Mouse (Mus musculus): ENCODE results near the gene Aldh16a1. TPM values are rescaled to one million over a fixed set of nuclear protein-coding genes. Genes with fewer than 3 reads are reported as not detected.

Gene Aldh16a1
- polyA plus RNA-seq, 1 experiment from 2014 or later, result 26.7 TPM

DNA sequence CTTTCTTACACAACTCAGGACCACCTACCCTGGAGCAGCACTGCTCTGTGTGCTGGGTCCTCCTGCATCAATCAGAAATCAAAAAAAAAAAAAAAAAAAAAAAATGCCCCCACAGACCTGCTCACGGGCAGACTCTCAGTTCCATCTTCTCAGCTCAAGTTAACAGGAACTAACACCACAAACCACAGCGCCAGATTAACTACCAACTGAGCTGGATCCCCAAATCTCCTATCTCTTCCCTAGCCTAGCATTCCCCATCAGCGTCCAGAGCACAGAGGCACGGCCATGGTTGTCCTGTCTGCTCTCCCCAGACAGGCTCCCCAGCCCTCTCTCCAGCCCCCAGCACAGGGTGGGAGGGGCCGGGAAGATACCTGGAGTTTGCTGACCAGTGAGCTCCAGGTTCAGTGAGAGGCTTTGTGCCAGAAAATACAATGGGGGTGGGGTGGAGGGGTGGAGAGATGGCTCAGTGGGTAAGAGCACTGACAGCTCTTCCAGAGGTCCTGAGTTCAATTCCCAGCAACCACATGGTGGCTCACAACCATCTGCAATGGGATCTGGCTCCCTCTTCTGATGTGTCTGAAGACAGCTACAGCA, 47.2 kb downstream of the Aldh16a1 start:
- 57% methylated on average over 5 of the region's 5 CpGs for WGBS
- H3K9me3 ChIP-seq (ENCODE audit: low read length), result no peaks in the 10 kb centered on the region
- TF ChIP-seq EP300 (IDR thresholded peaks at IDR 0.05) (no peak), CTCF (IDR thresholded peaks at IDR 0.05) (no peak)
- H3K27me3 ChIP-seq (replicated peaks; ENCODE audit: insufficient read depth, low read length), result no peaks in the 10 kb centered on the region
- no peaks in the 10 kb centered on the region for H3K36me3 ChIP-seq (ENCODE audit: insufficient read depth, low read length)
- no peak overlapping the region for H3K4me3 ChIP-seq (ENCODE audit: low read depth, low read length)
- no peak overlapping the region for H3K9ac ChIP-seq (replicated peaks; ENCODE audit: low read depth)
- ATAC-seq (no peak), DNase-seq (ENCODE audit: low spot score) (no peak)
- H3K27ac ChIP-seq (ENCODE audit: low read length), result no peak overlapping the region
- H3K4me2 ChIP-seq (replicated peaks; ENCODE audit: low read depth, low read length), result no peak overlapping the region
- peaks cover 4% of the 10 kb centered on the region; the same call in 1 of the 2 replicates for H3K4me1 ChIP-seq (ENCODE audit: insufficient read depth, low read depth, low read length)

DNA sequence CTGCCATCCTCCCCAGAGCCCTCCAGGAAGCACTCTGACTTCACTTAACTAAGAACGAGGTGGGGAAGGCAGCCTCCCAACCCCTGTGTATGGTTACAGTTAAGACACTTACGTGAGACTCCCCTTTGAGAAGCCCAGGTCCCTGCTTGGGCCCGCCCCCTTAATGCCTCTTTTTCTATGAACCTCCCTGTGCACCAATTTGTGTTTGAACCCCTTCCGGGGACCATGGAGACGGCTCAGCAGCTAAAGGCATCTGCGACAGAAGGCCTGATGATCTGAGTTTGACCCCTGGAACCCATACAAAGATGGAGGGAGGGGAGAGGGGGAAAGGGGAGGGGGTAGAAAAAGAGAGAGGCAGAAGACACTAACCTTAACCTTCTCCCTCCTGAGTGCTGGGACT, 47.9 kb downstream of the Aldh16a1 start:
- no peak overlapping the region for H3K4me2 ChIP-seq (replicated peaks; ENCODE audit: low read depth, low read length)
- no peak overlapping the region for H3K9ac ChIP-seq (replicated peaks; ENCODE audit: low read depth)
- H3K36me3 ChIP-seq (ENCODE audit: insufficient read depth, low read length), result no peaks in the 10 kb centered on the region
- TF ChIP-seq CTCF (IDR thresholded peaks at IDR 0.05) (no peak), EP300 (IDR thresholded peaks at IDR 0.05) (no peak)
- no peak overlapping the region for H3K4me3 ChIP-seq (ENCODE audit: low read depth, low read length)
- no peaks in the 10 kb centered on the region for H3K27me3 ChIP-seq (replicated peaks; ENCODE audit: insufficient read depth, low read length)
- no peak for ATAC-seq
- WGBS, result 60% methylated on average over 6 of the region's 6 CpGs
- peaks cover 4% of the 10 kb centered on the region; the same call in 1 of the 2 replicates for H3K4me1 ChIP-seq (ENCODE audit: insufficient read depth, low read depth, low read length)
- DNase-seq (ENCODE audit: low spot score), result no peak
- no peaks in the 10 kb centered on the region for H3K9me3 ChIP-seq (ENCODE audit: low read length)
- H3K27ac ChIP-seq (ENCODE audit: low read length), result no peak overlapping the region

DNA sequence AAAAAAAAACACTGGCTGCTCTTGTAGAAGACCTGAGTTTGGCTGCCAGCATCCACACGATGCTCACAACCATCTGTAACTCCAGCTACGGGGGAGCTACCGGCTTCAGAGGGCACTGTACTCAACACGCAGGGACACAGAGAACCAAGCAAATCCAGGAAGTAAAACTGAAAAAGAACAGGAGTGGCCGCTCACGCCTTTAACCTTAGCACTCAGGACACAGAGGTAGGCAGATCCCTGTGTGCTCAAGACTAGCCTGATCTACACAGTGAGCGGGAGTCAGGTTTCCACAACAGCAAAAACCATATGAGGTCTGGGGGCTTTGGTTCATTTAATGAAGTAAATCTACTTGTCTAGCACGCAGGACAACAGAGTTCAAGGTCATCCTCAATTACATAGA, 48.9 kb downstream of the Aldh16a1 start:
- no peaks in the 10 kb centered on the region for H3K36me3 ChIP-seq (ENCODE audit: insufficient read depth, low read length)
- H3K4me1 ChIP-seq (ENCODE audit: insufficient read depth, low read depth, low read length), result peaks cover 4% of the 10 kb centered on the region; the same call in 1 of the 2 replicates
- no peaks in the 10 kb centered on the region for H3K9me3 ChIP-seq (ENCODE audit: low read length)
- DNase-seq (ENCODE audit: low spot score) (no peak), ATAC-seq (no peak)
- no peak overlapping the region for H3K27ac ChIP-seq (ENCODE audit: low read length)
- H3K4me2 ChIP-seq (replicated peaks; ENCODE audit: low read depth, low read length), result no peak overlapping the region
- no peak overlapping the region for H3K9ac ChIP-seq (replicated peaks; ENCODE audit: low read depth)
- no peak for TF ChIP-seq CTCF (IDR thresholded peaks at IDR 0.05)
- no peak for TF ChIP-seq EP300 (IDR thresholded peaks at IDR 0.05)
- WGBS, result 71% methylated on average over 8 of the region's 8 CpGs
- no peaks in the 10 kb centered on the region for H3K27me3 ChIP-seq (replicated peaks; ENCODE audit: insufficient read depth, low read length)
- no peak overlapping the region for H3K4me3 ChIP-seq (ENCODE audit: low read depth, low read length)

DNA sequence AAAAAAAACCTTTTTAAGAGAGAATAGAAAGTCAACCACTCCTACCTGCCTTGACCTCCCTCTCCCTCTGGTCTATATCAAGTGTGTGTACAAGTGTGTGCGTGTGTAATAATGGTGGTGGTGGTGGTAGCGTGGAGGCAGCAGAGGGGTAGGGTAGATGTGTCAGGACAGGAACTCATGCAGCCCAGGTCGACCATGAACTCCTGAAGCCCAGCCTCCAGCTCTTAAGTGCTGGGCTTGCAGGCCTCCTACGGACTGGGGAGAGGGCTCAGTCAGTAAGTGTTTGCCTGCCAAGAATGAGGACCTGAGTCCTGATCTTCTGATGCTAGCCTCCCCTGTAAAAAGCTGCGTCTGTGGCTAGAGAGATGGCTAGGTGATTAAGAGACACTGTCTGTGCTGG, 49.4 kb downstream of the Aldh16a1 start:
- peaks cover 4% of the 10 kb centered on the region; the same call in 1 of the 2 replicates for H3K4me1 ChIP-seq (ENCODE audit: insufficient read depth, low read depth, low read length)
- ATAC-seq, result no peak
- 64% methylated on average over 5 of the region's 5 CpGs for WGBS
- no peaks in the 10 kb centered on the region for H3K27me3 ChIP-seq (replicated peaks; ENCODE audit: insufficient read depth, low read length)
- no peak overlapping the region for H3K4me2 ChIP-seq (replicated peaks; ENCODE audit: low read depth, low read length)
- H3K36me3 ChIP-seq (ENCODE audit: insufficient read depth, low read length), result no peaks in the 10 kb centered on the region
- no peak overlapping the region for H3K9ac ChIP-seq (replicated peaks; ENCODE audit: low read depth)
- H3K27ac ChIP-seq (ENCODE audit: low read length), result no peak overlapping the region
- H3K9me3 ChIP-seq (ENCODE audit: low read length), result no peaks in the 10 kb centered on the region
- no peak for TF ChIP-seq CTCF (IDR thresholded peaks at IDR 0.05)
- no peak for TF ChIP-seq EP300 (IDR thresholded peaks at IDR 0.05)
- DNase-seq (ENCODE audit: low spot score), result no peak
- H3K4me3 ChIP-seq (ENCODE audit: low read depth, low read length), result no peak overlapping the region

DNA sequence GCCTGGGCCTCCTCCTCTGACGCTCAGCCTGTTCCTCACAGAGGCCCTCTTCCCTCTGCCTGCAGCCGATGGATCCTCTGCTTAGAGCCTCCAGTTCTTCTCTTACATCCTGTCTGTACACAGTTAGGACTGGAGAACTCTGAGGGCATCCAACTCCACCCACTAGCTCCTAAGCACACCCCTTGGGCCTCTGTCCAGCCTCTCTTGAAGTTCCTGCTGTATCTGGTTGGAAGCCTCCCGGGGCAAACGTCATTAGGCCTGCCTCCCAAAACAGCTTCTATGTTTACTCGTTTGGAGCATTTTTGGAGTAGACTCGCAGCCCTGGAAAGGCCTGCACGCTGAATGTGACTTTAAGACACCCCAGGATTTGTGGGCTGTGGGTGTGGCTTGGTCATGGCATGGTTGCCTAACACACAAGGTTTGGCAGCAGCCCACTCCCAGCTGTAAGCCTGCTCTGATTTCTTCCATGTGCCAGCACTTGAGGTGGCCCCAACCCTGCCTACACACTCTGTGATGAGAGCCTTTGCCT, 50.7 kb downstream of the Aldh16a1 start, which contains the start of gene Fcgrt:
TSS of gene Fcgrt (minus strand) at position 200 of the 529 bp plus-strand sequence.
- H3K9ac ChIP-seq (replicated peaks; ENCODE audit: low read depth), result peak within 1 kb of the TSS; percentile 60
- 6% methylated on average over 7 of the region's 7 CpGs for WGBS
- no peaks in the 10 kb centered on the region for H3K27me3 ChIP-seq (replicated peaks; ENCODE audit: insufficient read depth, low read length)
- peak; percentile 99 for DNase-seq (ENCODE audit: low spot score)
- H3K4me2 ChIP-seq (replicated peaks; ENCODE audit: low read depth, low read length), result peak within 1 kb of the TSS; percentile 69
- no peaks in the 10 kb centered on the region for H3K36me3 ChIP-seq (ENCODE audit: insufficient read depth, low read length)
- TF ChIP-seq CTCF (IDR thresholded peaks at IDR 0.05) (0 out of 2 replicates have a peak, but pooled peaks have one; percentile 17), EP300 (IDR thresholded peaks at IDR 0.05) (peak; percentile 54; the same call in 1 of the 2 replicates)
- H3K4me3 ChIP-seq (ENCODE audit: low read depth, low read length), result peak within 1 kb of the TSS; percentile 49
- peak within 1 kb of the TSS; percentile 91 for H3K27ac ChIP-seq (ENCODE audit: low read length)
- H3K4me1 ChIP-seq (ENCODE audit: insufficient read depth, low read depth, low read length), result peaks cover 4% of the 10 kb centered on the region; the same call in 1 of the 2 replicates
- peak; percentile 99 for ATAC-seq
- H3K9me3 ChIP-seq (ENCODE audit: low read length), result no peaks in the 10 kb centered on the region

DNA sequence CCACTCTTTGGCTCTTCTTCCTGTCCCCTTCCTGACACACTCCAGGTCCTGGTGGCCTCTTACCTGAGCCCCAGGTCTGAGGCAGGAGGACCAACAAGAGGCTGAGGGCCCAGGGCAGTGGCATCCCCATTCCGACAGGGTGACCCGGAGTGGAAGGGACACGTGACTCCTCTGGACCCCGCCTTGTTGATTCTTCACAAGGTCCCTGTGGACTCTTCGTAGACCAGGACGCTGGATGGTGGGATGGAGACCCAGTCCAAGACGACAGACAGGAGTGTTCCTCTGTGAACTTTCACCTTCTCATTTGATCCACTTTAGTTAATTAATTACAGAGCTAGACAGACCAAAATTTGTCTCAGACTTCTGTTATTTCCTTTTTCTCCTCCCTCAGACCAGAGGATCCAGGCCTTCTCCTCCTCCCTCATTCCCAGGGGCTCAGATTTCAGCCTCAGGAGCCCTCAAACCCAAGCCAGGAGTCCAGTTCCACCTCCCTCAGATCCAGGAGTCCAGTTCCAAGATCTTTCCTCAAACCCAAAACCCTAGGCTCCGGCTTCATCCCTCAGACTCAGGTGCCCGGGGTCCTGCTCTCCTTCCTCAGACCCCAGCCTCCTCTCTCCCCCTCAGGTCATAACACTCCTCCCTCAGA, 51.3 kb downstream of the Aldh16a1 start:
- ATAC-seq (0 out of 2 replicates have a peak, but pooled peaks have one; percentile 12), DNase-seq (ENCODE audit: low spot score) (peak; percentile 52)
- H3K4me2 ChIP-seq (replicated peaks; ENCODE audit: low read depth, low read length), result peak overlapping the region; percentile 69
- H3K4me1 ChIP-seq (ENCODE audit: insufficient read depth, low read depth, low read length), result peaks cover 4% of the 10 kb centered on the region; the same call in 1 of the 2 replicates
- WGBS, result 45% methylated on average over 9 of the region's 9 CpGs
- H3K4me3 ChIP-seq (ENCODE audit: low read depth, low read length), result peak overlapping the region; percentile 49
- H3K27ac ChIP-seq (ENCODE audit: low read length), result peak overlapping the region; percentile 91
- no peaks in the 10 kb centered on the region for H3K36me3 ChIP-seq (ENCODE audit: insufficient read depth, low read length)
- no peaks in the 10 kb centered on the region for H3K9me3 ChIP-seq (ENCODE audit: low read length)
- H3K9ac ChIP-seq (replicated peaks; ENCODE audit: low read depth), result peak overlapping the region; percentile 60
- H3K27me3 ChIP-seq (replicated peaks; ENCODE audit: insufficient read depth, low read length), result no peaks in the 10 kb centered on the region
- TF ChIP-seq EP300 (IDR thresholded peaks at IDR 0.05) (no peak), CTCF (IDR thresholded peaks at IDR 0.05) (peak; percentile 5; the same call in 1 of the 2 replicates)
